29 mouse cellular contexts compared by ENCODE assay signal in the genomic region with DNA sequence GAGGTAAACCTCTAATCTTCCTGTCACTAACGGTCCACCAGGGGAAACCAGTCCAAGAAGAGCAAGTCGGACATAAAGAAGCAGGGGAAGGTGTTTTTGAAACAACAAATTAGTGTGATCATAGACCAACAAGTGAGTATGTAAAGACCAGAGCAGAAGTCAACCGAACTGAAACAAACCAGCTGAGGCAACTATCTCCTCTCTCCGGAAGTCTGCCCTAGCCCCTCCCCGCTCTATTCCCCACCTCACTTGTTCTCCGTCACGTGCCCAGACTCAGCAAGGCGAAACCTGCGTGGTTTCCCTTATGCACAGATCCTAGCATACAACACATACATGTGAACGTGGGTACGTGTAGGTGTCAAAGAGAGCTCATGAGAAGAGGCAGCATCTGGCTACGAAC. TPM values are rescaled to one million over a fixed set of nuclear protein-coding genes. Genes with fewer than 3 reads are reported as not detected.
A peak's percentile ranks its signal among the peaks of the same experiment; 100 is the strongest.
DNase-seq lines count a peak whose midpoint lies in the region; ATAC-seq and TF ChIP-seq lines count a peak whose summit lies in the region.
"Had no signal": no experiment of that assay in that cellular context is flagged by ENCODE, and none has a peak within 500 bp of the region (broad histone marks: within the 10 kb centered on the region; RNA-seq: fewer than 3 reads in every experiment).

No protein-coding gene starts in this region.

- peak overlapping the region; percentile 53 for H3K4me3 ChIP-seq in testis, adult 2 months (ENCODE audit: control insufficient read depth, low read depth, low read length)
- H3K4me3 ChIP-seq in CH12.LX (replicated peaks in 1 of 3; ENCODE audit: low read depth in 2 of 3, low read length in 2 of 3, poor library complexity in 1 of 3) = peak overlapping the region in 2 of 3 experiments; percentile 23 to 32
- H3K4me3 ChIP-seq in liver, embryonic 12.5 days = no peak overlapping the region
- no peak overlapping the region for H3K4me3 ChIP-seq in lung, postnatal 0 days (ENCODE audit: low read depth, low read length)
- H3K4me3 ChIP-seq: embryonic facial prominence, embryonic 10.5 days; embryonic facial prominence, embryonic 13.5 days; erythroblast, embryonic 14.5 days; forebrain, embryonic 12.5 days; forebrain, embryonic 15.5 days; heart, adult 2 months; heart, embryonic 10.5 days; heart, embryonic 13.5 days had no signal

- dilution Hi-C loops in CH12.LX (cut with MboI; ENCODE audit: extremely low pct_ligation_motif_present, extremely low pct_unique_long_range_greater_than_20kb, low sequenced_read_pairs) = no loop called here

- peak overlapping the region; percentile 37; the same call in 1 of the 2 replicates for H3K9ac ChIP-seq in CH12.LX (ENCODE audit: insufficient read depth, low read depth)
- no peak overlapping the region for H3K9ac ChIP-seq in liver, embryonic 12.5 days
- H3K9ac ChIP-seq in lung, postnatal 0 days (replicated peaks; ENCODE audit: low read depth) = no peak overlapping the region
- H3K9ac ChIP-seq: embryonic facial prominence, embryonic 13.5 days; forebrain, embryonic 12.5 days; forebrain, embryonic 15.5 days; heart, embryonic 13.5 days; hindbrain, embryonic 14.5 days had no signal

- no peak for TF ChIP-seq CTCF in testis, adult 2 months (IDR thresholded peaks at IDR 0.05; ENCODE audit: control insufficient read depth, insufficient read depth, insufficient replicate concordance, low read depth, low read length)
- no peak for TF ChIP-seq CTCF in CH12.LX (conservative IDR thresholded peaks at IDR 0.05 in 1 of 2, IDR thresholded peaks at IDR 0.05 in 1 of 2; ENCODE audit: low read depth in 2 of 2, low read length in 2 of 2)
- TF ChIP-seq CTCF in lung, postnatal 0 days (IDR thresholded peaks at IDR 0.05) = no peak

- no peaks in the 10 kb centered on the region for H3K79me2 ChIP-seq in CH12.LX (replicated peaks; ENCODE audit: control insufficient read depth, extremely low read depth, insufficient read depth, poor library complexity, severe bottlenecking)

- TF ChIP-seq RAD21 in CH12.LX (IDR thresholded peaks at IDR 0.05; ENCODE audit: low read depth, low read length) = no peak

- no peak for DNase-seq in testis, postnatal 10 days (ENCODE audit: low spot score)
- no peak for DNase-seq in CH12.LX (ENCODE audit: extremely low read depth)
- peak; percentile 30 for DNase-seq in ZHBTc4 (ENCODE audit: low read depth, low spot score)
- peak; percentile 14 for DNase-seq in testis, postnatal 14 days (ENCODE audit: low spot score)
- DNase-seq in lung, postnatal 0 days (ENCODE audit: low spot score) = no peak
- no peak for DNase-seq in thymus, postnatal 4 days
- DNase-seq: adrenal gland, adult 2 months; adrenal gland, postnatal 14 days; B cell, adult 2 months; cerebellum, adult 11-12 months; cerebellum, adult 8-10 months; cerebellum, postnatal 10 days; cerebellum, postnatal 36 days; embryo, embryonic 11 days; gastrocnemius, postnatal 36 days; heart, adult 2 months; heart, postnatal 14 days; heart, postnatal 4 days had no signal

- H3K9me3 ChIP-seq in CH12.LX (replicated peaks; ENCODE audit: low read length) = no peaks in the 10 kb centered on the region
- no peaks in the 10 kb centered on the region for H3K9me3 ChIP-seq in liver, embryonic 12.5 days (replicated peaks)
- no peaks in the 10 kb centered on the region for H3K9me3 ChIP-seq in lung, postnatal 0 days (ENCODE audit: low read length)
- H3K9me3 ChIP-seq: embryonic facial prominence, embryonic 10.5 days; embryonic facial prominence, embryonic 13.5 days; forebrain, embryonic 12.5 days; forebrain, embryonic 15.5 days; heart, embryonic 10.5 days; heart, embryonic 13.5 days had no signal

- no peak overlapping the region for H3K27ac ChIP-seq in testis, adult 2 months (ENCODE audit: control insufficient read depth, insufficient read depth, low read depth, low read length)
- H3K27ac ChIP-seq in CH12.LX (ENCODE audit: insufficient read depth, low read depth) = no peak overlapping the region
- H3K27ac ChIP-seq in liver, embryonic 12.5 days = no peak overlapping the region
- H3K27ac ChIP-seq in lung, postnatal 0 days (ENCODE audit: low read length) = no peak overlapping the region
- H3K27ac ChIP-seq: embryonic facial prominence, embryonic 10.5 days; embryonic facial prominence, embryonic 13.5 days; forebrain, embryonic 12.5 days; forebrain, embryonic 15.5 days; heart, adult 2 months; heart, embryonic 10.5 days; heart, embryonic 13.5 days; hindbrain, embryonic 14.5 days; hindbrain, postnatal 0 days had no signal

- ATAC-seq in liver, embryonic 12.5 days = no peak
- no peak for ATAC-seq in lung, postnatal 0 days
- ATAC-seq: forebrain, embryonic 15.5 days; hindbrain, postnatal 0 days had no signal

- 0 out of 2 replicates have a peak, but pooled peaks have one; percentile 18 for TF ChIP-seq EP300 in CH12.LX (IDR thresholded peaks at IDR 0.05; ENCODE audit: low read length)
- no peak for TF ChIP-seq EP300 in lung, postnatal 0 days (IDR thresholded peaks at IDR 0.05)

- peak overlapping the region; percentile 57 for H3K4me2 ChIP-seq in CH12.LX (ENCODE audit: insufficient read depth, low read depth, poor library complexity, severe bottlenecking)
- H3K4me2 ChIP-seq in liver, embryonic 12.5 days = no peak overlapping the region
- H3K4me2 ChIP-seq in lung, postnatal 0 days (replicated peaks; ENCODE audit: low read depth, low read length) = no peak overlapping the region
- H3K4me2 ChIP-seq: embryonic facial prominence, embryonic 13.5 days; forebrain, embryonic 12.5 days; forebrain, embryonic 15.5 days; heart, embryonic 13.5 days; hindbrain, embryonic 14.5 days had no signal

- H3K36me3 ChIP-seq in testis, adult 2 months (ENCODE audit: control insufficient read depth, insufficient read depth, low read length) = no peaks in the 10 kb centered on the region
- H3K36me3 ChIP-seq in CH12.LX (replicated peaks in 1 of 2; ENCODE audit: control insufficient read depth in 1 of 2, insufficient read depth in 1 of 2, low read length in 1 of 2) = no peaks in the 10 kb centered on the region
- no peaks in the 10 kb centered on the region for H3K36me3 ChIP-seq in liver, embryonic 12.5 days
- H3K36me3 ChIP-seq in lung, postnatal 0 days (ENCODE audit: insufficient read depth, low read length) = no peaks in the 10 kb centered on the region
- H3K36me3 ChIP-seq: embryonic facial prominence, embryonic 10.5 days; embryonic facial prominence, embryonic 13.5 days; forebrain, embryonic 12.5 days; forebrain, embryonic 15.5 days; heart, embryonic 10.5 days; heart, embryonic 13.5 days had no signal

- peaks cover 3% of the 10 kb centered on the region; the same call in 1 of the 2 replicates for H3K4me1 ChIP-seq in testis, adult 2 months (ENCODE audit: control insufficient read depth, insufficient read depth, low read length)
- peaks cover 8 to 14% of the 10 kb centered on the region in 2 experiments for H3K4me1 ChIP-seq in CH12.LX (ENCODE audit: control insufficient read depth in 1 of 2, insufficient read depth in 2 of 2)
- H3K4me1 ChIP-seq in liver, embryonic 12.5 days = no peaks in the 10 kb centered on the region
- H3K4me1 ChIP-seq in lung, postnatal 0 days (ENCODE audit: insufficient read depth, low read depth, low read length) = no peaks in the 10 kb centered on the region
- H3K4me1 ChIP-seq: forebrain, embryonic 12.5 days; forebrain, embryonic 15.5 days had no signal

- peak; percentile 27; the same call in 1 of the 2 replicates for TF ChIP-seq POLR2A in testis, adult 2 months (IDR thresholded peaks at IDR 0.05; ENCODE audit: control insufficient read depth, low read depth, low read length)
- TF ChIP-seq POLR2A in CH12.LX (IDR thresholded peaks at IDR 0.05; ENCODE audit: low read depth, low read length) = peak; percentile 40; the same call in 1 of the 2 replicates

- 79% methylated on average over 12 of the region's 12 CpGs for WGBS in liver, embryonic 12.5 days (ENCODE audit: insufficient replicate concordance)
- WGBS in lung, postnatal 0 days = 82% methylated on average over 12 of the region's 12 CpGs

- H3K27me3 ChIP-seq in testis, adult 2 months (ENCODE audit: control insufficient read depth, insufficient read depth, low read length) = no peaks in the 10 kb centered on the region
- H3K27me3 ChIP-seq in CH12.LX (replicated peaks) = no peaks in the 10 kb centered on the region
- H3K27me3 ChIP-seq in liver, embryonic 12.5 days (replicated peaks) = no peaks in the 10 kb centered on the region
- no peaks in the 10 kb centered on the region for H3K27me3 ChIP-seq in lung, postnatal 0 days (replicated peaks; ENCODE audit: insufficient read depth, low read length)
- H3K27me3 ChIP-seq: embryonic facial prominence, embryonic 13.5 days; forebrain, embryonic 12.5 days; forebrain, embryonic 15.5 days; heart, embryonic 13.5 days had no signal

- in situ Hi-C loops in CH12.LX (cut with MboI; ENCODE audit: low pct_ligation_motif_present, low pct_unique_long_range_greater_than_20kb, low sequenced_read_pairs) = no loop called here

TF ChIP-seq in CH12.LX, 34 proteins besides CTCF, POLR2A, EP300 and RAD21 (continues in another document):
- TF ChIP-seq RCOR1 (conservative IDR thresholded peaks at IDR 0.05; ENCODE audit: low read depth, low read length) = no peak
- TF ChIP-seq MXI1 (IDR thresholded peaks at IDR 0.05; ENCODE audit: low read depth, low read length) = no peak
- no peak for TF ChIP-seq ZMIZ1 (IDR thresholded peaks at IDR 0.05; ENCODE audit: low read depth, low read length)
- TF ChIP-seq CHD1 (IDR thresholded peaks at IDR 0.05; ENCODE audit: low read depth, low read length) = no peak
- peak; percentile 58; the same call in 1 of the 2 replicates for TF ChIP-seq SIN3A (IDR thresholded peaks at IDR 0.05; ENCODE audit: low read length)
- TF ChIP-seq PAX5 (IDR thresholded peaks at IDR 0.05; ENCODE audit: low read length) = no peak
- no peak for TF ChIP-seq ZNF384 (IDR thresholded peaks at IDR 0.05; ENCODE audit: low read depth, low read length)
- TF ChIP-seq GABPA (IDR thresholded peaks at IDR 0.05; ENCODE audit: insufficient replicate concordance, low read depth, low read length) = no peak
- no peak for TF ChIP-seq UBTF (IDR thresholded peaks at IDR 0.05; ENCODE audit: low read depth, low read length)
- peak; percentile 69 for TF ChIP-seq MAZ (IDR thresholded peaks at IDR 0.05; ENCODE audit: low read depth, low read length)
- no peak for TF ChIP-seq CHD2 (IDR thresholded peaks at IDR 0.05; ENCODE audit: low read length)
- no peak for TF ChIP-seq NELFE (IDR thresholded peaks at IDR 0.05; ENCODE audit: low read depth, low read length)
- peak; percentile 64 for TF ChIP-seq USF2 (conservative IDR thresholded peaks at IDR 0.05; ENCODE audit: low read depth, low read length)
- 0 out of 2 replicates have a peak, but pooled peaks have one; percentile 11 for TF ChIP-seq ETS1 (conservative IDR thresholded peaks at IDR 0.05; ENCODE audit: low read depth, low read length)

RNA-seq across cellular contexts. Expression of a gene that starts 22.9 kb away (rescaled TPM):
- polyA plus RNA-seq in testis, adult 2 months (2012; rRNA removed) = 42.9 and 54.3 TPM in 2 replicates
- total RNA-seq in CH12.LX (2012; rRNA removed) = 141 and 184 TPM in 2 replicates
- total RNA-seq in CH12.LX (2014; rRNA removed) = 552 and 646 TPM in 2 replicates
- 196 and 239 TPM in 2 replicates for polyA plus RNA-seq in CH12.LX (2012; ENCODE audit: insufficient read length, low read depth)
- 127 and 129 TPM in 2 replicates for polyA plus RNA-seq in liver, embryonic 12.5 days (2016; fragmentation: Nextera tagmentation; extraction: Ambion mirVana)
- polyA plus RNA-seq in lung, postnatal 0 days (2015; fragmentation: Nextera tagmentation; extraction: Ambion mirVana) = 210 and 212 TPM in 2 replicates

Comparison
In these comparisons a context has a peak if more than half of its experiments do, and no peak if none do; other contexts are left out.
1. DNase-seq: peak in ZHBTc4 (single experiment) and testis, postnatal 14 days (single experiment); none in testis, postnatal 10 days (single experiment), CH12.LX (single experiment), lung, postnatal 0 days (single experiment) and thymus, postnatal 4 days (single experiment).
2. H3K4me3 ChIP-seq: peak in testis, adult 2 months (single experiment) and CH12.LX (2 of 3); none in liver, embryonic 12.5 days (single experiment) and lung, postnatal 0 days (single experiment).